Mouse (Mus musculus): Measurements from ENCODE around the gene Ssc5d. TPM values are rescaled to one million over a fixed set of nuclear protein-coding genes. Genes with fewer than 3 reads are reported as not detected.
"Not testable (repeated sequence)": the region's sequence is repeated elsewhere in the genome, so short reads cannot be mapped to it uniquely, and the experiment has no call there.

The Ssc5d gene
- 0.72 and 0.85 TPM in 2 replicates for polyA plus RNA-seq (2015; fragmentation: Nextera tagmentation; extraction: Ambion mirVana)

GRCm38 (mm10) chr7:4925441-4926381 is at the start of gene Ssc5d:
Ssc5d (plus strand) TSS chr7:4925785.
- Histone ChIP-seq H3K9ac (ENCODE audit: low read depth, low read length) (peak within 1 kb of the TSS; percentile 50), H3K4me2 (ENCODE audit: low read length) (peak within 1 kb of the TSS; percentile 92), H3K4me1 (ENCODE audit: control insufficient read depth, insufficient read depth, low read length) (peaks cover 38% of the 10 kb centered on the region), H3K4me3 (ENCODE audit: low read depth, low read length) (no peak within 1 kb of the TSS), H3K36me3 (ENCODE audit: control insufficient read depth, insufficient read depth, low read length) (peaks cover 3% of the 10 kb centered on the region; the same call in 1 of the 2 replicates), H3K27ac (ENCODE audit: low read length) (peak within 1 kb of the TSS; percentile 99), H3K27me3 (ENCODE audit: control insufficient read depth, insufficient read depth, low read depth, low read length) (no peaks in the 10 kb centered on the region), H3K9me3 (replicated peaks; ENCODE audit: control insufficient read depth, low read length, poor library complexity, severe bottlenecking) (no peaks in the 10 kb centered on the region)
- 0% methylated on average over 5 of the region's 6 CpGs for WGBS
- no peak for ATAC-seq

DNA sequence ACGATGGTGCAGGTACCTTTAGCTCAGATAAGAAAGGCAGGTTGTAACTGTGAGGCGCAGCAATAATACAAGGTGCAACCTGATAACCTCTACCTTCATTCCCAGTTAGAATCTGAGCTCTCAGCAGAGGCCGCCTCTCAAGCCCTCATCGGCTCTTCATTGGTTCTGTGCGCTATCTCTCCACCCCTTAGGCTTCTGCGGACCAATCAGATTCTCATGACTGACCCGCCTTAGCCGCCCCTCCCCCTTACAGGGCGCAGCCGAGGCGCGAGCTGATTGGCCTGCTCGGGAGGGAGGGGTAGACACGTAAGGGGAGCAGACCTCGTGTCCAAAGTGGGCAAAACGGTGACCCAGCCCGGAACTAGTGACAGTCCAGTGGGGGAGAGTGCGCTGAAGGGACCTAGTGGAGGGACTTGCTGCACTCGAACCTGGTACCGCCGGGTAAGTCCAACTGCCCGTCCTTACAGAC is 48.8 kb upstream of the Ssc5d start, which contains the start of gene Isoc2a:
Gene Isoc2a (plus strand): TSS at position 401 of the 469 bp plus-strand sequence.
- H3K9ac ChIP-seq (ENCODE audit: low read depth, low read length): peak within 1 kb of the TSS; percentile 62
- H3K4me3 ChIP-seq (ENCODE audit: low read depth, low read length): peak within 1 kb of the TSS; percentile 52
- under 1% methylated on average over 22 of the region's 22 CpGs for whole genome bisulfite sequencing
- H3K9me3 ChIP-seq (replicated peaks; ENCODE audit: control insufficient read depth, low read length, poor library complexity, severe bottlenecking): no peaks in the 10 kb centered on the region
- H3K4me2 ChIP-seq (ENCODE audit: low read length): peak within 1 kb of the TSS; percentile 83
- no peaks in the 10 kb centered on the region for H3K27me3 ChIP-seq (ENCODE audit: control insufficient read depth, insufficient read depth, low read depth, low read length)
- peaks cover 9% of the 10 kb centered on the region; the same call in 1 of the 2 replicates for H3K4me1 ChIP-seq (ENCODE audit: control insufficient read depth, insufficient read depth, low read length)
- peak within 1 kb of the TSS; percentile 65 for H3K27ac ChIP-seq (ENCODE audit: low read length)
- no peaks in the 10 kb centered on the region for H3K36me3 ChIP-seq (ENCODE audit: control insufficient read depth, insufficient read depth, low read length)
- ATAC-seq: peak; percentile 99

DNA sequence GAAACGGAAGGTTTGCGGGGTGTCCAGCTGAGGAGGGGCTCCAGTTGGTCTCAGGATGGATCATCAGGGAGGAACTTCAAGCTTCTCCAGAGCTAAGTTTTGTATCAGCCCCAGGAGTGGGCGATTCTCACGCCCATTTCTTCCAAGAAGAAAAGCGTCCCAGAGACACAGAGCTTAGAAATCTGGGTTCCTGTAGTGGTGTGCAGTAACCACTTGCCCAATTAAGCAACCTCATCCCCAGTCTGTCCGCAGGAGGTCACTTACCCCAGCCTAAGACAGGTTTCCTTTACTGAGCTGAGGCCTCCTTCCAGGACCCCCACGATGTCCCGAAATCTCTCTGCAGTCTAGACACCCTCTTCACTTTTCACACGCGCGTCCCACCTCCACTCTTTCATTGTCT is 48.4 kb upstream of the Ssc5d start:
- Histone ChIP-seq H3K4me3 (ENCODE audit: low read depth, low read length) (peak overlapping the region; percentile 52), H3K9ac (ENCODE audit: low read depth, low read length) (peak overlapping the region; percentile 62), H3K36me3 (ENCODE audit: control insufficient read depth, insufficient read depth, low read length) (no peaks in the 10 kb centered on the region), H3K9me3 (replicated peaks; ENCODE audit: control insufficient read depth, low read length, poor library complexity, severe bottlenecking) (no peaks in the 10 kb centered on the region), H3K4me1 (ENCODE audit: control insufficient read depth, insufficient read depth, low read length) (peaks cover 9% of the 10 kb centered on the region; the same call in 1 of the 2 replicates), H3K27ac (ENCODE audit: low read length) (no peak overlapping the region), H3K4me2 (ENCODE audit: low read length) (peak overlapping the region; percentile 83), H3K27me3 (ENCODE audit: control insufficient read depth, insufficient read depth, low read depth, low read length) (no peaks in the 10 kb centered on the region)
- WGBS: 6% methylated on average over 11 of the region's 11 CpGs
- no peak; the same call in none of the 2 replicates for ATAC-seq

- Histone ChIP-seq H3K27me3 (ENCODE audit: control insufficient read depth, insufficient read depth, low read depth, low read length) (no peaks in the 10 kb centered on the region), H3K4me3 (ENCODE audit: low read depth, low read length) (no peak overlapping the region), H3K4me1 (ENCODE audit: control insufficient read depth, insufficient read depth, low read length) (peaks cover 9% of the 10 kb centered on the region; the same call in 1 of the 2 replicates), H3K9me3 (replicated peaks; ENCODE audit: control insufficient read depth, low read length, poor library complexity, severe bottlenecking) (no peaks in the 10 kb centered on the region), H3K27ac (ENCODE audit: low read length) (no peak overlapping the region), H3K36me3 (ENCODE audit: control insufficient read depth, insufficient read depth, low read length) (no peaks in the 10 kb centered on the region), H3K9ac (ENCODE audit: low read depth, low read length) (no peak overlapping the region), H3K4me2 (ENCODE audit: low read length) (no peak overlapping the region; the same call in 1 of the 2 replicates)
- ATAC-seq: no peak
Observed at GRCm38 (mm10) chr7:4878186-4878585, 47.4 kb upstream of the Ssc5d start.

DNA sequence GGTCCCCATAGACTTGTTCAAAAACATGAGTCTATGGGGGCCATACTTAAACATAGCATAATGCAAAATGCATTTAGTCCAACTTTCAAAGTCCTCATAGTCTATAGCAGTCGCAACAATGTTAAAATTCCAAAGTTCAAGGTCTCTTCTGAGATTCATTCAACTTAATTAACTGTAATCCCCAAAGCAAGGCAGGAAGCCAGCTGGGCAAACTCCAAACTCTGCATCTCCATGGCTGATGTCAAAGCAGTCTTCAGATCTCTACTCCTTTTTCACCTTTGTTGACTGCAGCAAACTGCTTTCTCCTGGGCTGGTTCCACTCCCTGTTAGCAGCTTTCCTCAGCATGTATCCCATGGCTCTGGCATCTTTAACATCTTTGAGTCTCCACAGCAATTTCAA is 46.5 kb upstream of the Ssc5d start:
- not testable (repeated sequence) for H3K27ac ChIP-seq (ENCODE audit: low read length); H3K9ac ChIP-seq (ENCODE audit: low read depth, low read length); H3K9me3 ChIP-seq (replicated peaks; ENCODE audit: control insufficient read depth, low read length, poor library complexity, severe bottlenecking); H3K27me3 ChIP-seq (ENCODE audit: control insufficient read depth, insufficient read depth, low read depth, low read length); ATAC-seq; H3K4me3 ChIP-seq (ENCODE audit: low read depth, low read length); H3K36me3 ChIP-seq (ENCODE audit: control insufficient read depth, insufficient read depth, low read length); H3K4me1 ChIP-seq (ENCODE audit: control insufficient read depth, insufficient read depth, low read length); H3K4me2 ChIP-seq (ENCODE audit: low read length)
- 80% methylated on average over 1 of the region's 1 CpGs for WGBS

GRCm38 (mm10) chr7:4886680-4887079 is 38.9 kb upstream of the Ssc5d start:
- ATAC-seq: no peak
- no peaks in the 10 kb centered on the region for H3K27me3 ChIP-seq (ENCODE audit: control insufficient read depth, insufficient read depth, low read depth, low read length)
- H3K27ac ChIP-seq (ENCODE audit: low read length): no peak overlapping the region
- H3K4me2 ChIP-seq (ENCODE audit: low read length): no peak overlapping the region
- H3K9ac ChIP-seq (ENCODE audit: low read depth, low read length): no peak overlapping the region
- no peaks in the 10 kb centered on the region for H3K4me1 ChIP-seq (ENCODE audit: control insufficient read depth, insufficient read depth, low read length)
- H3K36me3 ChIP-seq (ENCODE audit: control insufficient read depth, insufficient read depth, low read length): no peaks in the 10 kb centered on the region
- 74% methylated on average over 4 of the region's 4 CpGs for WGBS
- no peaks in the 10 kb centered on the region for H3K9me3 ChIP-seq (replicated peaks; ENCODE audit: control insufficient read depth, low read length, poor library complexity, severe bottlenecking)
- no peak overlapping the region for H3K4me3 ChIP-seq (ENCODE audit: low read depth, low read length)

- WGBS: 72% methylated on average over 10 of the region's 11 CpGs
- H3K9ac ChIP-seq (ENCODE audit: low read depth, low read length): no peak overlapping the region
- H3K4me2 ChIP-seq (ENCODE audit: low read length): no peak overlapping the region
- H3K27me3 ChIP-seq (ENCODE audit: control insufficient read depth, insufficient read depth, low read depth, low read length): no peaks in the 10 kb centered on the region
- H3K4me1 ChIP-seq (ENCODE audit: control insufficient read depth, insufficient read depth, low read length): peaks cover 8% of the 10 kb centered on the region
- H3K9me3 ChIP-seq (replicated peaks; ENCODE audit: control insufficient read depth, low read length, poor library complexity, severe bottlenecking): no peaks in the 10 kb centered on the region
- ATAC-seq: no peak
- no peak overlapping the region for H3K4me3 ChIP-seq (ENCODE audit: low read depth, low read length)
- no peak overlapping the region for H3K27ac ChIP-seq (ENCODE audit: low read length)
- no peaks in the 10 kb centered on the region for H3K36me3 ChIP-seq (ENCODE audit: control insufficient read depth, insufficient read depth, low read length)
Observed at GRCm38 (mm10) chr7:4895186-4895585, 30.4 kb upstream of the Ssc5d start.

- Histone ChIP-seq H3K4me3 (ENCODE audit: low read depth, low read length) (peak overlapping the region; percentile 34), H3K9ac (ENCODE audit: low read depth, low read length) (peak overlapping the region; percentile 62), H3K4me2 (ENCODE audit: low read length) (peak overlapping the region; percentile 60), H3K27ac (ENCODE audit: low read length) (peak overlapping the region; percentile 14; the same call in 1 of the 2 replicates), H3K9me3 (replicated peaks; ENCODE audit: control insufficient read depth, low read length, poor library complexity, severe bottlenecking) (no peaks in the 10 kb centered on the region), H3K36me3 (ENCODE audit: control insufficient read depth, insufficient read depth, low read length) (no peaks in the 10 kb centered on the region), H3K27me3 (ENCODE audit: control insufficient read depth, insufficient read depth, low read depth, low read length) (no peaks in the 10 kb centered on the region), H3K4me1 (ENCODE audit: control insufficient read depth, insufficient read depth, low read length) (peaks cover 11% of the 10 kb centered on the region)
- 16% methylated on average over 17 of the region's 18 CpGs for WGBS
- peak; percentile 59 for ATAC-seq
Observed at GRCm38 (mm10) chr7:4898851-4899648, 26.5 kb upstream of the Ssc5d start.

Data from midbrain, embryonic 16.5 days (tissue).